Mouse (Mus musculus) adrenal gland, adult 8-10 months (tissue): Measurements from ENCODE around the gene Oas1g. TPM values are rescaled to one million over a fixed set of nuclear protein-coding genes. Genes with fewer than 3 reads are reported as not detected.
"Not testable (repeated sequence)": the region's sequence is repeated elsewhere in the genome, so short reads cannot be mapped to it uniquely, and the experiment has no call there.

Source experiments
- DNase-seq: peaks from one replicate; pipeline ENCODE4 v3.0.0; 2022
- total RNA-seq, 4 experiments: library from RNA; stranded (reverse); gene quantifications; 2 replicates each; pipeline ENCODE4 v1.2.4; 2022

Gene Oas1g
- 1 to 10 TPM in 3 of 4 experiments, under 1 TPM in 1; 0.38 to 1.3 (median 1.1) TPM for total RNA-seq

DNA sequence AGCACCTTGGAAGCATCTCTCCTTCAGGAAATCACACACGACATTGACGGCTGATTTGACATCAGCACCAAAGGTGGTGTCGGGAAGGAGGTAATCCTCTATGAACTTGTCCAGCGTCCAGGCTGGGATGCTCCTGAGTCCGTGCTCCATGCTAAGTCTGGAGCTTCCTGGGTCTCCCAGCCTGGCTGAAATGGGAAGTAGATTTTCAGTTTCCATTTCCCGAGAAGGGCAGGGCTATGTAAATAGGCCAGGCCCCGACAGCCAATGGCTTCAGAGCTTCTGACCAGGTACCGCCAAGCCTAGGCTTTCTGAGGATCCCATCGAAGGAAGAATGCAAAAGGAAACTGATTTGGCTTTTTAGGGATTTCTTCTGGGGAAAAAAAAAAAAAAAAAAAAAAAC lies at the start of gene Oas1g:
Gene Oas1g (minus strand): TSS at position 201 of the 400 bp plus-strand sequence.
- not testable (repeated sequence) for DNase-seq

DNA sequence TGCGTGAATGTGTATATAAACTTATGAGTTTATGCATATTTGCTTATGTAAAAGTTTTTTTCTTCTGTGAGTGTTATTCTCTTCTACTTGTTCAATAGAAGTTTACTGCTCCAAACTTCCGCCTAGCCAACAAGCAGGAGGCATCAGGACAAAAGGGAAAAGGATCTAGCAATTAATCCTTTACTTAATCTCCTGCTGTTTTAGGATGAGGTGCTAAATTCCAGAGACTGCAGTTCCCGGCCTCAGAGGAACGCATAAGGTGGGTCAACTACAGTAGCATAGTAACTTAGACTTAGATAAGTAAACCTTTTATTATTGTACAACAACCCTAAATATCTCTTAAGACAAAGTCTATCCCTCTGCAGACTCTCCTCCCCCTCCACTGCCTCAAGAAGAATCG lies 46.6 kb upstream of the Oas1g start:
- DNase-seq: no peak

DNA sequence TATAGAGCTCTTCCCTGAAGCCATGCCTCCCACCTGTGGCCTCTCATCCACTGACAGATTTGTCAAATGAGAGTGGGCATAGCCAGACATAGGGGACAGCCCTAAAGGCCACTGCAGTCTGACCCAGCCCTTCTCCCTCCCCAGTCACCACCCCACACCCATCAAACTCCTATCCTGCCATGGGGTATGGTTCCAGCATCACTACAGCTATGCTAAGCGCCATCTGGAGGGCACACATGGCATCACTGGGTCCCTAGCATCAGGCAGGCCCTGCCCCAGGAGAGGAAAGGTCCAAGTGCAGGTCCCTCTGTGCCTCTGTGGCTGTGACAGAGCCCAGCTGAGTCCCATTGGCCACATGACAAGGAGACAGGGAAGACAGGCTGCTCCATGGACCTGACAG lies 39.6 kb upstream of the Oas1g start:
- DNase-seq: no peak

DNA sequence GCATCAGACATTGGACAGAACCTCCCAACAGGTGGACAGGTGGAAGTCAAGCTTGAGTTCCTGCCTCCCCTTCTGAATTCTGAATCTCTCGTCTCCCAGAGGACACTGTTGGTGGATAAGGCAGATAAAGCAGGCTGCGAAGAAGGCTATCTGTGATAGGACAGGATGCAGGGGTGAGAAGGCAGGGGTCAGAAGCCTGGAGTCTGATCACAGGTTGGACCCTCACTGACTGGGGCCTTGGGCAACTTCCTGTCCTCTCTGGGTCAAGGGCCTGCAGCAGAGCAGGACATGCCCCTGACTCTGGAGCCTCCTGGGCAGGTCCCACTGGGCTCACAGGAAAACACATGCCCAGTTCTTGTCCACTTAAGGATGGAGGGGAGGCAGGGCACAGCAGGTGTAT lies 38.9 kb upstream of the Oas1g start:
- not testable (repeated sequence) for DNase-seq

DNA sequence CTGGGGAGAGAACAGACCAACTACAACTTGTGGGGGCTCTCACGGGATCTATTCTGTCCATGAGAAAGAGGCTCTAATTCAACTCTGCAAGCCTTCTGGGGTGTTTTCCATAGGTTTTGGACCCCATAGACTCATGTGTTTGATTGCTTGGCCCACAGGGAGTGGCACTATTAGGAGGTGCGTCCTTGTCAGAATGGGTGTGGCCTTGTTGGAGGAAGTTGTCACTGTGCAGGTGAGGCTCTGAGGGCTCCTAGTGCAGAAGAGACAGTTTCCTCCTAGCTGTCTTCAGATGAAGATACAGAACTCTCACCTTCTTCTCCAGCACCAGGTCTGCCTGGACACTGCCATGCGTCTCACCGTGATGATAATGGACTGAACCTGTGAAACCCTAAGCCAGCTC lies 37.1 kb upstream of the Oas1g start:
- DNase-seq: not testable (repeated sequence)

DNA sequence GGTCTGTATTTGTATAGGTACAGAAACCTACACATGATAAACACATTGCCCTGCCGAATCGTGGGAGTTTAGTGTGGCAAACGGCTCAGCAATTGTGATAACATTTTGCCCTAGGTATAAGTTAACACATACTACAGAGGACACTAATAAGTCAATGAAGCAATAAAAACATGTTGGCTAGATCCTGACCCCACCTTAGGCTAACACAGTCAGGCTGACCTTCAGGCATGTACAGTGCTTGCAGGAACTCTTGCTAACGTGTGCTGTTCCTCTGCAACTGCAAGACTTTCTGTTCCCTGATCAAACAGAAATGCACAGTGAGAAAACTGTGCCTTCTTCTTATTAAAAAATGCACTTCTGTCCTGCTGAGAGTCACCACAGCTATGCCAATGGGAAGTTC lies 36.6 kb upstream of the Oas1g start:
- DNase-seq: no peak

DNA sequence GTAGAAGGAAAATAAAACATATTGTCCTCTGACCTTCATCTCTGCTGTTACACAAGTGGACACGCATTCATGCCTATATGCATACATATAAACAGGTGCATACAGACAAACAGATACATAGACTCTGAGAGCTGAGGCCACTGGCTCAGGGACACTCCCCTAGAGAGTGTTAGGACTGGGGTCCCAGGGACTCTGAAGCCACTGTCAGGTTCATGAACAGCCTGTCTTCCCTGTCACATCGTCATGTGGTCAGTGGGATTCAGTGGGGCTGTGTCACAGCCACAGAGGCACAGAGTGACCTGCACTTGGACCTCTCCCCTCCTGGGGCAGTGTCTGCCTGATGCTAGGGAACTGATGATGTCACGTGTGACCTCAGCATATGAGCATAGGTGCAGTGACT lies 32.9 kb upstream of the Oas1g start:
- DNase-seq: no peak

DNA sequence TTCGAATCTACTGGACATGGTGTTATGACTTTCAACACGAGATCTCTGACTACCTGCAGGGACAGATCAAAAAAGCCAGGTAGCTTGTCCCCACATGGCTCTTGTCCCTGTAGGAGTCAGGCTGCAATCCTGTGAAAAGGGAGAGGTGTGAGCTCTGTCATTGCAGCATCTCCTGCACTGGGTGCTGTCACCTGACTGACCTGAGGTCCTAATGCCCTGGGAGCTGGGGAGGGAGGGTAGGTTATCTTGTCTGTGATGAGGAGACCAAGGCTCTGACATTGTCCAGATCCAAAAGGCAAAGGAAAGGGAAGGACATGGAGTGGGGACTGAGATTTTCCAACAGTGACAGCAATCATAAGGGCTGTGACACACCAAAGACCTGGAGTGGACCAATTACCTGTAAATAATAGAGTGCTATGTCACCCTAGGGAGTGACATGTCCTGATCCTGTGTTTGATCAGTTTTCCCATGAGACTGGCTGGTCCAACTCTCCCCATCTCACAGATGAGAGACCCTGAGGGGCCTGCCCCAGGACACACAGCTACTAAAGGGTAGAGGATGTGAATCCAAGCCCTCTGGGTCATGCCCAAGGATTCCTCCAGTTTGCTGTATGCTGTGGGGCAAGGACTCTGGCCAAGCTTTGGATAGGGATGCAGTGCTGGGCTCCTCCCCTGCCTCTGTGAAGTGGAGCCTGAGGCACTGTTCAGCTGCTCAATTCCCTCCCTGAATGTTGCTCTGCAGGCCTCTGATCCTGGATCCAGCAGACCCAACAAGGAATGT lies 31.9 kb upstream of the Oas1g start:
- DNase-seq: not testable (repeated sequence)

DNA sequence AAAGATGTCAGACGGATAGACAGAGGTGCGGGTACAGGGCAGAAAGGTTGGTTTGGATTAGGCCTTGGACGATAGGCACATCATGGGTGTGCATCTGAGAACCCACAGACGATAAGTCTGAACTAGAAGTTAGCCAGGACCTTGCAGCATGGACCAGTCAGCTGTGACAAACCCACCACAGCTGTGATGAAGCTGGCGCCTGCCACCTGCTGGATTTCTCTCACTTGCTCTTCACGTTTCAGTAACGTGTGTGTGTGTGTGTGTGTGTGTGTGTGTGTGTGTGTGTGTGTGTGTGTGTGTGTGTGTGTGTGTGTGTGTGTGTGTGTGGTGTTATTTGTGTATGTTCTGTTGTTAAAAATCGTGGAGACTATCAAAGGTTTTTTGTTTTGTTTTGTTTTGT lies 26.8 kb upstream of the Oas1g start, which contains the start of gene Oas1d:
Gene Oas1d (plus strand): TSS at position 333 of the 400 bp plus-strand sequence.
- DNase-seq: not testable (repeated sequence)

DNA sequence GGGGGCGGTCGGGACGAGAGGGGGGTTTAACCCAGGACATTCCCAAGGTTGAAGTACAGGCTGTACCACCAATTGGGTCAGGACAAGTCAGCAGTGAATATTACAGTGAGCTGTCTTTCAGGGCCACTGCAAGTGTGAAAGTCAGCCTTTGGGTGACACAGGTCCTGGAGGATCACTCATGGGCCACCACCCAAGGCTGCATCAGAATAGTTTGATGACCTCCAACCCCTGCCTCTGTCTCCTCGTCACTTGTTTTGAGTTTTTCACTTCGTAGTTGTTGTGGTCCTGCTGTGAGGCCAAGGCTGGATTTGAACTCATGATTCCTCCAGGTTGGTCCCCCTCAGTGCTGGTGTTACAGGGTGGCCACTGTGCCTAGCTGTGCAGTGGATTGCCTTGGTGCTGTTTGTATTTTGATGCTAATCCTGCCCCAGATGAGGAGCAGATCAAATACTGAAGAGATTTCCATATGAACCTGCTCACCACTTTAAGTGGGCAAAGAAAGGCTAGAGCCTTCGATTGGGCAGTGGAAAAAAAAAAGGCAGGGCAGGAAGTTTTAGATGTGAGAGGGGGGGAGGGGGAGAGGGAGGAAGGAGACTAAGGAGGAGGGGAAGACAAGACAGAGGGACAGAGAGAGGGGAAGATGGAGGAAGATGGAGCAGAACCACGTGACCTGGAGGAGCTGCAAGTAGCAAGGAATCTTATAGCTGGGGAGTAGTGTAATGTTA lies 20.9 kb upstream of the Oas1g start:
- no peak for DNase-seq

DNA sequence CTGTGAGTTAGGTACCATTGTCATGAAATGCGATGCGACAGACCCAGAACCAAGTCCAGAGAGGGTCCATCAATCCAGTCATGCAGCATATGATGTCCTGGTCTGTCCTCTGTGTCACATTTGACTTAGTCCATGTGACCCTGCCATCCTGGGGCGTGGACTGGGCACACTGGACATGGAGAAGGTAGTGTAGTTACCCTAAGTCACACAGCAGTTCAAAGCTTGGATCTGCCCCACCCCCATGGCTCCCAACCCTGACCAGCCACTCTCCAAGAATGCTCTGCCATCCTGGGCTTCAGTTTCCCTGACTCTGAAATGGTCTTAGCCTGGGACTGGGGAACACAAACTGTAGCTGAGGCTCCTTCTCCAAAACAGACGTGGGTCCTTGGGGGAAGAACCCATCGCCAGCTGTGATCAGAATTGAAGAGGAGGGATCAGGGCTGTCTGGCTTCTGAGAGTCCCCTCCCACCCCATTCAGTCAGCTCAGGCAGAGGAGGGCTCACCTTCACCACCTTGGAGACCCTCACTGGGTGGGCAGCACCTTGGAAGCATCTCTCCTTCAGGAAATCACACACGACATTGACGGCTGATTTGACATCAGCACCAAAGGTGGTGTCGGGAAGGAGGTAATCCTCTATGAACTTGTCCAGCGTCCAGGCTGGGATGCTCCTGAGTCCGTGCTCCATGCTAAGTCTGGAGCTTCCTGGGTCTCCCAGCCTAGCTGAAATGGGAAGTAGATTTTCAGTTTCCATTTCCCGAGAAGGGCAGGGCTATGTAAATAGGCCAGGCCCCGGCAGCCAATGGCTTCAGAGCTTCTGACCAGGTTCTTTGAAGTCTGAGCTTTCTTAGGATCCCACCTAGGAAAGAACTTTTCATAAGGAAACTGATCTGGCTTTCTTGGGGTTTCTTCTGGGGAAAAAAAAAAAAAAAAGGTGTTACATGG lies 19.6 kb upstream of the Oas1g start, which contains the start of gene Oas1a:
Gene Oas1a (minus strand): TSS at position 731 of the 943 bp plus-strand sequence.
- not testable (repeated sequence) for DNase-seq

DNA sequence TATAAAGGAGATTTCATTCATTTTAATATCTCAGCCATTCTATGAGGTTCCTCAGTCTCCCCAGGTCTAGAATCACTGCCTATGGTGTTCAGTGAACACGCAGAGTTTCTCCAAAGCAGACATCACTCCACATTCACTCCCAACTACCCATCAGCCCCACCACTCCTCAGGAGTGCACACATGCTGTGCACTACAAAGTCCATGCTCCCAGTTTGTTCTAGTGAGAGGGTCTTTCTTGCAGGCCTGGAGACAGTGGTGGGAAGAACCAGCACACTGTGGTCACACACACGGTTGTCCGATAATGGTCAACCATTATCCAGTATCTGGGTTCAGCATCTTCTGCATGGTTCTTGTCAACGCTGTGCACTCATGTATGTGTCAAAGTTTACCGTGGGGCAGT lies 14.6 kb upstream of the Oas1g start:
- no peak for DNase-seq

DNA sequence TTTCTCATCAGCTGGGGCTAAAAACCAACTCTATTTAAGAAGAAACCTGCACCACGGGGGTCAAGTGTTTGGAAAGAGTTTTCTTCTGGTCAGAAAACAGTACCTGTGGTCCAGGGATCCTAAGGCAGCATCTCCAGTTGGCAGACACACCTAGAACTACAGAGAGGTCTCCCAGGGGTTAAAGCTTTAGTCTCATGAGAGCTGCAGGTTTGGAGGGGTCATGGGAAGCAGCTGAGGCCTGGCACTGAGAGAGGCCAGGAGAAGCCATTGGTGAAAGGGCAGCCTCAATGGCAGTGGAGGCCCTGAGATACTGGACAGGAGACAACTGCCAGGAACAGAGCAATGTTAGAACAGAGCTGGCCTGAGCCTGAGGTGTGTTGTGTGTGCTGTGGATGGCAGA lies 13.3 kb upstream of the Oas1g start:
- DNase-seq: no peak

DNA sequence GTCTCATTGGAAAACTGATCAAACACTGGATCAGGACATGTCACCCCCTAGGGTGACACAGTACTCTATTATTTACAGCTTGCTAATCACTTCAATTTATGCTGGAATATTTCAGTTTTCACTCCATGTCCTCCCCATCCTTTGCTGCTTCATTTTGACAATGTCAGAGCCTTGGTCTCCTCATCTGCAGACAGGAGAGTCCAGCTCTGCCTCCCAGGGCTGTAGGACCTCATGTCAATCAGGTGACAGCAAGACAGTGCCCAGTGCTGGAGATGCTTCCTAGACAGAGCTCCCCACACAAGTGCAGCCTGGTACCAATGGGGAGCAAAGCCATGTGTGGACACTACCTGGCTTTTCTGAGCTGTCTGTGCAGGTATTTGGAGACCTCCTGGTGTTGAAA lies 11.3 kb upstream of the Oas1g start:
- DNase-seq: no peak

DNA sequence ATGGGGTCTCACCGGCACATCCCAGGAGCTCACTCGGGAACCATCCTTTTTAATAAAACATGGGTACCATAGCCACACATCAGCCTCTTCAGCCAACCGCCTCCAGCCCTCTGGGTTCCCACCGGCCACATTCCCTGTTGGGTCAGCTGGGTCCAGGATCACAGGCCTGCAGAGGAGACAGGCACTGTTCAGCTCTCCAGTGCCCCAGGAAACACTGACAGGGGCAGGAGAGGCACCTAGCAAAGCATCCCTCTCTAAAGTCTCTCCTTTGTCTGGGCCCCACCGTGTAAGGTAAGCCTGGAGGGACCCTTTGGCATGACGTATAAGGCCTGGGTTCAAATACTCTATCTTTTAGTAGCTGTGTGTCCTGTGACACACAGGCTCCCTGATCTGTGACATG lies 10.9 kb upstream of the Oas1g start:
- DNase-seq: no peak

DNA sequence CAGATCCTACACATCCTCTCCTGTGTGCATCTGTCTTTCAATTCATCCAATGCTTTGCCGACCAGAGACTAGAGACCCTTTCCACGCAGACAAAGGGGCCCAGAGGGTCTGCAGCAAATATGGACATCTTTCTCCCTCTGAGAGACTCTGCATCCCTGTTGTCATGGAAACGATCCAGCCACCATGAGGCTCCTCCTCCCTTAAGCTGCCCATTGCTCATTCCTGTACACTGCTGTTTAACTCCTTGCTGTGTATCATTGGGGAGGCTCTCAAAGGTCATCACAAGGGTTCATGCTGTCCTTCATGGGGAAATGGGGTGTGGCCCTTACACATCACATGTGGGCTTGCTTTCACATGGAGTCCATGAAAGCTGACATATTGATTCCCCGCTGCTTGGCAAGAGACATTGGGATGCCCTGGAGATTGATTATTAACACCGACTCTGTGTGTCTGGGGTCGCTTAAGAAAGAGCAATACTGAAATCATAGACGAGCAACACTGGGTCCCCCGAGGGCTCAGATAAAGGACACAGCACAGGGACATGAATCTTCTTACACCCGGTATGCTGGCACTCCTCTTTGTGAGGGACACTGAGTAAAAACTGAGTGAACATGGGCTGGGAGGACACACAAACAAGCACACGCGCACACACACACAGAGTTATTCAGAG lies 8.0 kb upstream of the Oas1g start:
- no peak for DNase-seq

DNA sequence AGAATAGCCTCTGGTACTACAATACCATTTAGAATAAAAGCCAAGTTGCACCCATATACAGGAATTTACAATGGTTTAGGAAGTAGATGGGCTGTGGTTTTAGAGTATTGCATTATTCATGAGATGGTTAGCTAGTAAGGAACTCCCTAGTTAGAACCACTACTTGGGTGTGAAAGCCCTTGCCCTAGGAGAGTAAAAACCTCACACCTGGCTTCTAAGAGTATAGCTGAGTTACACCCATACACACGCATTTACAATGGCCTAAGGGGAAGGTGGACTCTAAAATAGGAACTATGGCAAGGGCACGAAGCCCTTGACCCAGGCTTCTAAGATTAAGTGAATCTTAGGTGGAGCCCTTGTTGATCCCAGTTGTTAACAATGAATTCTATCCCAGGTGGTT lies 7.3 kb upstream of the Oas1g start:
- not testable (repeated sequence) for DNase-seq

DNA sequence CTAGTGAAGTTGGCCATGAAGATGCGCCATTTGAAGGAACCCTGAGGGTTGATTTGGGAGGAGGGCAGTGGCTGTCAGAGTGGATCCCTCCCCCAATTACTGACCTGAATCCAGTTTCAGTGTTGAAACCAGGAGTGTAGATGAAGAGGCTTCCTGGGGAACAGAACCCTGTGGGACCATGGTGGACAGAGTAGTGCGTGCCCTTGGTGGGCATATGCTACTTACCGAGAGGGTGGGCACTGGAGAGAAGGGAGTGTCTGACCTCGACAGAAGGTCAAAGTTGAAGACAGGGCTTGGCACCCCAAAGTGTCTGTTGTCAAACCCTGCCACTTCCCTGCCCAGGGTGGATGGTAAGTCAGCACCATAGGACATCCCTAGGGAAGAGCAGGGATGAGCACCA lies 6.5 kb upstream of the Oas1g start:
- DNase-seq: not testable (repeated sequence)

DNA sequence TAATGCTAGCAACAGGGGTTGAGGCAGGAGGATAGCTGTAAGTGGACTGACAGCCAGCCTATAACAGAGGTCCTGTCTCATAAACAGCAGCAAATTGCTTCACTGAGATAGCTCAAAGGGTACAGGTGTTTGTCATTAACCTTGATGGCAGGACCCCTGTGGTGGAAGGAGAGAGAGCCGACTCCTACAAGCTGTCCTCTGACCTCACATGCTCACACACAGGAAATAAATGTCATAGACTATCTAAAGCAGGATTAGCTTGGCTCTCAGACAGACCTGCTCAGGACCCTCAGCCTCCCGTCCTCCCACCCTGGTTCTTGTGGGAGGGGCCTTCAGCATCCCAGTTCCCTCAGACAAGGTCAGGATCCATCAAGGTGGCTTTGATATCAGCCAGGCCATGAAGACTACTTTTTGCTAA lies 4.8 kb upstream of the Oas1g start:
- DNase-seq: no peak

DNA sequence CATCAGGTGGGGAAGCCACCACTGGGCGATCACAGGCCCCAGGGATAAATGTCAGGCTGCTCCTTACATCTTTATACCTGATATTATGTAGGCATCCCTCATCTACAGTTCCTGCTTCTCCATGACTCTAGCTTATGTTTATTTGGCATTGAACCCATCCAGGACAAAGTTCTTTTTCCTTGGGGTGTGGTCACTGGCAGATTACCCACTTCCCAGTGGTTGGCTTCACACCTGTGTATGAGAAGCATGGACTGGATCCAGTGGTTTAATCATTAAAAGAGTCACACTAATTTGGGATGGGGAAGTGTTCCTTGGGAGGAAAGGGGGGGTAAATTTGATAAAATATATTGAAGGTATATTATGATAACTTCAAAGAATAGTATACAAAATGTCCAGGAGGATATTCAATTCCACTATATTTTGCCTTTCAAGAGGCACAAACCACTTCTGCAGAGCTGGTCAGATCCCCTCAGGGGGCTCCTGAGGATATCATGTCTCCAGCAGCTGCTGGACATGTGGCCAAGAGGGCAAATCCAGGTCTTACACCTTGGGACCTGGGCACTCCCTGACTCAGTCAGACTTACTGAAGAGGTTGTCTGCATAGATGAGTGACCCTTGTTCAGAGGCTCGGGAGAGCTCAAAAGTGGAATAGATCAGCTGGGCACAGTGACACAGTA lies 4.3 kb upstream of the Oas1g start:
- DNase-seq: not testable (repeated sequence)

DNA sequence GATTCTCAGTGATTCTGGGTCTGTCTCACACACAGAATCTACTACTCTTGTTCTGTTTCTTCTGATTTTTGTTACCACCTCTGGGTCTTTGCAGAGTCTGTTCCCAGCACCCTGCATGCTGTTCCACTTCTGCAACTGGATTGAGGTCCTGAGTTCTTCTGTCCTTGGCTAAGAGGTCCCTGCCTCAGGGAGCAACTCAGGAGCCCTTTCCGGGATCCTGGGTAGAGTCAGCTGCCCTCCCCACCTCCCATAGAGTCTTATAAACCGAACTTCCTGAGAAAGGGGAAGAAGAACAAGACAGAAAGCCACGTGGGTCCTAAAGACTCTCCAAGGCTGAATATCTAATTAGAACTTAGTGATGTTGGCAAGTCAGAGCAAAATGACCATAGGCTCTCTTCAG lies 3.6 kb upstream of the Oas1g start:
- no peak for DNase-seq
